Mouse (Mus musculus): ENCODE measurements at regions not wholly inside any gene's neighbourhood (a gene's known extent, or its start where the extent isn't known, plus 50 kb on each side); places are given as distances from the start of the nearest gene placed in this dataset.

DNA sequence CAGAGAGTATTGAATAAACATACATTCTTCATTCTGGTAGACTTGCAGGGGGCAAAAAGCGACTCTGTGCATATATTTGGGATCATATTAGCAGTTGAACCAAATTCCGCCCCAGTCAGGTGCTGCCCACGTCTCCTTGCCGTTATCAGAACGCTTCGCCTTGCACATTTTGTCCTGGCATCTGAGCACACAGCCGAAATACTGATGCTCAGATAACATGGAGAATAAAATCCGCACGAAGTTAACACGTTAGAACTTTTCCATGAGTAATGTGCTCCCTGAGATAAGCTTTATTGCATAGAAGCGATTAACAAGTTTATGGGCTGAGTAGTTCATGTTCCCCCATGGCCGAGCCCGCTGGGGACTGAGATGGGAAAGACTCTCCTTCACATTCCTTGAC is 80.5 kb upstream of the 1700020N01Rik start:
- Histone ChIP-seq H3K27ac (ENCODE audit: low read depth, low read length) (no peak overlapping the region), H3K9me3 (ENCODE audit: control insufficient read depth, low read length) (no peaks in the 10 kb centered on the region), H3K4me3 (ENCODE audit: low read depth, low read length) (no peak overlapping the region), H3K27me3 (ENCODE audit: control insufficient read depth, insufficient read depth, low read length) (no peaks in the 10 kb centered on the region), H3K36me3 (ENCODE audit: control insufficient read depth, insufficient read depth, low read length) (no peaks in the 10 kb centered on the region), H3K4me2 (ENCODE audit: low read depth, low read length, severe bottlenecking) (no peak overlapping the region), H3K9ac (ENCODE audit: low read length) (no peak overlapping the region), H3K4me1 (replicated peaks; ENCODE audit: control insufficient read depth, insufficient read depth, low read length) (no peaks in the 10 kb centered on the region)
- DNase-seq (ENCODE audit: low spot score), result no peak
- WGBS, result 96% methylated on average over 13 of the region's 13 CpGs
- ATAC-seq (replicated peaks; ENCODE audit: low FRiP score), result no peak

DNA sequence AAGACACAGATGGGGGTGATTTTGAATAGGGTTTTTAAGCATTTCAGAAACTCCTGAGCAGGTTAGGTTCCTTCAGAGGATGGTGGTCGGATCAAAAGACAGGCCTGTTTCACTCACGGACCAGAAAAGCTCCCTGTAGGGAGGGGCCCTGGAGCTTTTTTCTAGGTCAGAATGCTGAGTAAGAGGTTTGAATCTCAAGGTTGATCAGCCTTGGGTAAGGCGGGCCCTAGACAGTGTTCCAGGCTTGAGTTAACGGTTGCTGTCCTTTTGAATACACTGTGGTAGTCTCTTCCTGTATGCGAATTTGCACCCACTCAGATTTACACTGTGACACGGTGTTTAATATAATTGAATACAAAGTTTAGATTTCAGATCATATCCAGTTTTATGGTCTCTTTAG is 75.2 kb upstream of the 1700020N01Rik start:
- no peaks in the 10 kb centered on the region for H3K36me3 ChIP-seq (ENCODE audit: control insufficient read depth, insufficient read depth, low read length)
- H3K4me3 ChIP-seq (ENCODE audit: low read depth, low read length), result no peak overlapping the region
- H3K4me1 ChIP-seq (replicated peaks; ENCODE audit: control insufficient read depth, insufficient read depth, low read length), result no peaks in the 10 kb centered on the region
- no peak for ATAC-seq (replicated peaks; ENCODE audit: low FRiP score)
- no peaks in the 10 kb centered on the region for H3K9me3 ChIP-seq (ENCODE audit: control insufficient read depth, low read length)
- WGBS, result 91% methylated on average over 6 of the region's 6 CpGs
- no peak overlapping the region for H3K4me2 ChIP-seq (ENCODE audit: low read depth, low read length, severe bottlenecking)
- H3K9ac ChIP-seq (ENCODE audit: low read length), result no peak overlapping the region
- no peak for DNase-seq (ENCODE audit: low spot score)
- H3K27ac ChIP-seq (ENCODE audit: low read depth, low read length), result no peak overlapping the region
- no peaks in the 10 kb centered on the region for H3K27me3 ChIP-seq (ENCODE audit: control insufficient read depth, insufficient read depth, low read length)

DNA sequence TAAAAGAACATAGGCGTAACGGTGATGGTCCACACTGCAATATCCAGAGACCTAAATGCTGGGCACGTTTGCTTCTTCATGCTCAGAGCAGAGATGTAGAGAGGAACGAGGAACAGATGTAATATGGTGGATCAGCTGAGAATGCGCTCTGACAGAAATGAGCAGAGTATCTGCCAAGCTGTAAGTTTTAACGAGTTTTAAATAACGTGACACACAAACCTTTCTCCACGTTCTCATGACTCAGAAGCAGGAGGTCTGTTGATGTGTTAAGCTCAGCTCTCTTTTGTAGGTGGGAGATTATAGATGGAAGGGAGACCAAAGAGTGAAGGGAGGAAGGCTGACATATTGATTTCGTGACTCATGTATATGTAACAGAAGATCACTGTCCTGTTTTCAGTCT is 72.1 kb upstream of the 1700020N01Rik start:
- ATAC-seq (replicated peaks; ENCODE audit: low FRiP score) (no peak), DNase-seq (ENCODE audit: low spot score) (no peak)
- H3K27ac ChIP-seq (ENCODE audit: low read depth, low read length), result no peak overlapping the region
- no peaks in the 10 kb centered on the region for H3K4me1 ChIP-seq (replicated peaks; ENCODE audit: control insufficient read depth, insufficient read depth, low read length)
- H3K27me3 ChIP-seq (ENCODE audit: control insufficient read depth, insufficient read depth, low read length), result no peaks in the 10 kb centered on the region
- no peak overlapping the region for H3K4me3 ChIP-seq (ENCODE audit: low read depth, low read length)
- H3K9ac ChIP-seq (ENCODE audit: low read length), result no peak overlapping the region
- H3K4me2 ChIP-seq (ENCODE audit: low read depth, low read length, severe bottlenecking), result no peak overlapping the region
- WGBS, result 90% methylated on average over 9 of the region's 9 CpGs
- H3K9me3 ChIP-seq (ENCODE audit: control insufficient read depth, low read length), result no peaks in the 10 kb centered on the region
- no peaks in the 10 kb centered on the region for H3K36me3 ChIP-seq (ENCODE audit: control insufficient read depth, insufficient read depth, low read length)

DNA sequence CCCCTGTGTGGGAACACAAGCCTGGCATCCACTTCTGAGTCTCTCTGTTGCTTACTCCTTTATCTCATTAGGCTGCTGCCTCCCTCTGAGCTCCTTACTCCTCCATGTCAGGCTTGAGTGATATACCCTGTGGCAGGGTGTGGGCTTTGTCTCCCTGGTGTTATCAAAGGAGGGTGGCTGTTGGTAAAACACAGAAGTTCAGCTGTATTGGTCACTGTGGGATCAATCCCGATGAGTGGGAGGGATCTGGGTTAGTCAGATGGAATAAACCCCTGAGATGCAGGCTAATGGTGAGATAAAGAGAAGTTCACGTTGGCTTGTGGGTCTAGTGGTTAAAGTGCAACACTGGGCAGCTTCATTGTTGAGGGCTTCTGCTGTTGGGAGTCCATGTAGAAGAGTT is 67.4 kb upstream of the 1700020N01Rik start:
- 58% methylated on average over 2 of the region's 2 CpGs for WGBS
- Histone ChIP-seq H3K27me3 (ENCODE audit: control insufficient read depth, insufficient read depth, low read length) (no peaks in the 10 kb centered on the region), H3K36me3 (ENCODE audit: control insufficient read depth, insufficient read depth, low read length) (no peaks in the 10 kb centered on the region), H3K4me1 (replicated peaks; ENCODE audit: control insufficient read depth, insufficient read depth, low read length) (no peaks in the 10 kb centered on the region), H3K4me3 (ENCODE audit: low read depth, low read length) (no peak overlapping the region), H3K4me2 (ENCODE audit: low read depth, low read length, severe bottlenecking) (no peak overlapping the region), H3K9ac (ENCODE audit: low read length) (no peak overlapping the region), H3K27ac (ENCODE audit: low read depth, low read length) (no peak overlapping the region), H3K9me3 (ENCODE audit: control insufficient read depth, low read length) (no peaks in the 10 kb centered on the region)
- DNase-seq (ENCODE audit: low spot score) (no peak), ATAC-seq (replicated peaks; ENCODE audit: low FRiP score) (no peak)

DNA sequence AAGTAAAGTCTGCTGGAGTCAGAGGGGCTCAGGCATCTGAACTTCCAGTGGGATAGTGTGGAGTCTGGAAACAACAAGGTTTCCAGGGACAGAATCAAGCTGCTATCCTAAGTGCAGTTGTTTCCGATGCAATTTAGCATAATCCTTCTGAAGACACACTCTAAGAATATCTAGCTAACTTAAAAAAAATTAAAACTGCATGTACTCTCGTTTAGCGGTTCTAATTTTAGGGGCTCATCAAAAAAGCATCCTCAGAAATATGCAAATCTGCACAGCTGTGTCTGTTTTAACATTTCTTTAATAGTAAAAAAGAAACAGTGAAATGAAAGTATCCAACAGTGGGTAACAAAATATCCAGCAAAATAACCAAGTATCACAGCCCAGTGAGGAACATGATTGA is 64.5 kb upstream of the 1700020N01Rik start:
- no peak overlapping the region for H3K9ac ChIP-seq (ENCODE audit: low read length)
- no peak overlapping the region for H3K4me2 ChIP-seq (ENCODE audit: low read depth, low read length, severe bottlenecking)
- H3K36me3 ChIP-seq (ENCODE audit: control insufficient read depth, insufficient read depth, low read length), result no peaks in the 10 kb centered on the region
- H3K4me3 ChIP-seq (ENCODE audit: low read depth, low read length), result no peak overlapping the region
- no peaks in the 10 kb centered on the region for H3K4me1 ChIP-seq (replicated peaks; ENCODE audit: control insufficient read depth, insufficient read depth, low read length)
- no peak for DNase-seq (ENCODE audit: low spot score)
- H3K27ac ChIP-seq (ENCODE audit: low read depth, low read length), result no peak overlapping the region
- no peaks in the 10 kb centered on the region for H3K9me3 ChIP-seq (ENCODE audit: control insufficient read depth, low read length)
- no peak for ATAC-seq (replicated peaks; ENCODE audit: low FRiP score)
- H3K27me3 ChIP-seq (ENCODE audit: control insufficient read depth, insufficient read depth, low read length), result no peaks in the 10 kb centered on the region
- 92% methylated on average over 3 of the region's 3 CpGs for WGBS

DNA sequence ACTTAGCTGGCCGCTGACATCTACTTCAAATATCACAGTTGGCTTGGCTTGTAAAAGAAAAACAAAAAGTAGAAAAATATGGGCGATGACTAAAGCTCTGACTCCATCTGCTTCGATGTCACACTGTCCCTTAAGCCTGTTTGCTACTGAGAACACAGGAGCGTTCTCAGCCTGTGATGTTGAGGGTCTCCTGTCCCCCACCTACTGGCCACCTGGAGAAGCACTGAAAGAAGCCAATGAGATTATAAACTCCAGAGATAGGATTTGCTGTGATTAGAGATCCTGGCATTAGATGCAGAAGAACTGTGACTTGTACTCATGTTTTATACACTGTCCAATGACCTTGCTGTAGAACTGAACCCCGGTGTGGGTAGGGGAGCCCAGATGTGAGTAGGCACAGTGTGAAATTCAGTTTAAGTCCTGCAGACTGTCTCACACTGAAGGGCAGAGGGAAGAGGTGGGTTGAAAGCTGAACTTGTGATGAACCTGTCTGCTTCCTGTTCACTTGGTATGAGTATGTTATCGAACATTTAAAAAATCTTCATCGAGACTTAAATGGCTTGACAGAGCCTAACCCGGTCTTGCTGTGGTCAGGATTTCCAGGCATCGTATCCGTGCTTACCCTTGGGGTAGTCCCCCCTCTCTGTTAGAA is 63.7 kb upstream of the 1700020N01Rik start:
- WGBS, result 62% methylated on average over 10 of the region's 10 CpGs
- no peaks in the 10 kb centered on the region for H3K36me3 ChIP-seq (ENCODE audit: control insufficient read depth, insufficient read depth, low read length)

DNA sequence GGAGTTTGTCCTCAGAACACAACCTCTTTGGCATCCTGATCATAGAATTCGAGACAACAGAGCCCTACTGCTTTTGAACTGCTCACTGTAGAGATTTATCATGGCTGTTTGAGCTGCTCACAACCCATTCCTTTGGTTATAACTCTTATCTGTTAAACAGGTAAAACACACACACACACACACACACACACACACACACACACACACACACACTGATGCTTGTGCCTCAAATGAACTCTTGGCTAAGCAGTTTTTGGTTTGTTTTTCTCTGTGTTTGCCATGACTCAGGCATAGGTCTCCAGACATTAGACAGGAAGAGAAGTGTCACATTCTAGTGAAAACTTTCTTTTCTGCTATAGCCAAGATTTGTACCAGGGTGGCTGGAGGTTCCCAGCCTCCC is 60.8 kb upstream of the 1700020N01Rik start:
- H3K4me3 ChIP-seq (ENCODE audit: low read depth, low read length), result no peak overlapping the region
- no peaks in the 10 kb centered on the region for H3K4me1 ChIP-seq (replicated peaks; ENCODE audit: control insufficient read depth, insufficient read depth, low read length)
- ATAC-seq (replicated peaks; ENCODE audit: low FRiP score), result no peak
- no peaks in the 10 kb centered on the region for H3K9me3 ChIP-seq (ENCODE audit: control insufficient read depth, low read length)
- H3K9ac ChIP-seq (ENCODE audit: low read length), result no peak overlapping the region
- WGBS, result 81% methylated on average over 1 of the region's 1 CpGs
- H3K4me2 ChIP-seq (ENCODE audit: low read depth, low read length, severe bottlenecking), result no peak overlapping the region
- H3K36me3 ChIP-seq (ENCODE audit: control insufficient read depth, insufficient read depth, low read length), result no peaks in the 10 kb centered on the region
- H3K27me3 ChIP-seq (ENCODE audit: control insufficient read depth, insufficient read depth, low read length), result no peaks in the 10 kb centered on the region
- DNase-seq (ENCODE audit: low spot score), result no peak
- no peak overlapping the region for H3K27ac ChIP-seq (ENCODE audit: low read depth, low read length)

More for the DNA sequence above, 63.7 kb upstream of the 1700020N01Rik start:
- Histone ChIP-seq H3K9me3 (ENCODE audit: control insufficient read depth, low read length) (no peaks in the 10 kb centered on the region), H3K27ac (ENCODE audit: low read depth, low read length) (no peak overlapping the region), H3K4me3 (ENCODE audit: low read depth, low read length) (no peak overlapping the region), H3K27me3 (ENCODE audit: control insufficient read depth, insufficient read depth, low read length) (no peaks in the 10 kb centered on the region), H3K4me2 (ENCODE audit: low read depth, low read length, severe bottlenecking) (no peak overlapping the region), H3K9ac (ENCODE audit: low read length) (no peak overlapping the region), H3K4me1 (replicated peaks; ENCODE audit: control insufficient read depth, insufficient read depth, low read length) (no peaks in the 10 kb centered on the region)
- no peak for DNase-seq (ENCODE audit: low spot score)
- no peak for ATAC-seq (replicated peaks; ENCODE audit: low FRiP score)

DNA sequence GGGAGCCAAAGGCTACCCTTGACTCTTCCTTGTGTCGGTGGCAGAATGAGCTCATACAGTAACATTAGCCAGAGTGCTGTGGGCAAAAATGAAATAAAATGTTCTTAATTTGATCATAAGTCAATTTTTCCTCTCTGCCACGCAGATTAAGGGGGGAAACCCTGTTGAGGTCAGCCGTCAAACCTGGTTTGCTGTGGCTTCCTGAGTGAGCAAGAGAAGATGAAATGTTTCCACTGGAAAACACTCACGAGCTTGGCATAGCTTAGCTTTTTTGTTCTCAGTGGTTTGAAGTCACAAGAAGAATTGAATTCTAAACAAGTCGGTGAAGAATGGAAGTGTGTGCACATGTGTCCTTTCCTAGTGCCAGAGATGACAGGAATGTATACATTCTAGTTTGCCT is 57.3 kb upstream of the 1700020N01Rik start:
- H3K27ac ChIP-seq (ENCODE audit: low read depth, low read length), result no peak overlapping the region
- 78% methylated on average over 5 of the region's 5 CpGs for WGBS
- H3K4me3 ChIP-seq (ENCODE audit: low read depth, low read length), result no peak overlapping the region
- ATAC-seq (replicated peaks; ENCODE audit: low FRiP score) (no peak), DNase-seq (ENCODE audit: low spot score) (no peak)
- no peak overlapping the region for H3K9ac ChIP-seq (ENCODE audit: low read length)
- H3K4me2 ChIP-seq (ENCODE audit: low read depth, low read length, severe bottlenecking), result no peak overlapping the region
- no peaks in the 10 kb centered on the region for H3K27me3 ChIP-seq (ENCODE audit: control insufficient read depth, insufficient read depth, low read length)
- H3K4me1 ChIP-seq (replicated peaks; ENCODE audit: control insufficient read depth, insufficient read depth, low read length), result no peaks in the 10 kb centered on the region
- no peaks in the 10 kb centered on the region for H3K36me3 ChIP-seq (ENCODE audit: control insufficient read depth, insufficient read depth, low read length)
- no peaks in the 10 kb centered on the region for H3K9me3 ChIP-seq (ENCODE audit: control insufficient read depth, low read length)

DNA sequence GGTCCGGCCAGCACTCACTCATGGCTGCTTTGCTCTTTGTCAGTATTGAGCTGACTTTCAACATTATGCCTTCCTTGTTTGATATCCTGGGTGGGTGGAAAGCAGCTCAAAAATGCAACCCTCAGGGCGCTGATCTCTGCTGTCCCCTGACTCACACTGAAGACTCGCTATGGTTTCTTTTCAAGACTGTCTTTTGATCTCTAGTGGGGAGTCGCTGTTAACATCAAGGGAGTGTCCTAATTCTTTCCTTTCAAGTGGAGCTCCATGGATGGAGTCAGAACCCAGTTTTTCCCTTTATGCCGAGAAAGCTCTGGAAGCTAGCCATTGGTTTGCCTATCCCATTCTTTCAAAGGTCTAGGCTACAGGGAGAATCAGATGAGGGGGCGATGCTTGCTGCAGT is 54.5 kb upstream of the 1700020N01Rik start:
- Histone ChIP-seq H3K27ac (ENCODE audit: low read depth, low read length) (no peak overlapping the region), H3K36me3 (ENCODE audit: control insufficient read depth, insufficient read depth, low read length) (no peaks in the 10 kb centered on the region), H3K27me3 (ENCODE audit: control insufficient read depth, insufficient read depth, low read length) (no peaks in the 10 kb centered on the region), H3K9me3 (ENCODE audit: control insufficient read depth, low read length) (no peaks in the 10 kb centered on the region), H3K4me1 (replicated peaks; ENCODE audit: control insufficient read depth, insufficient read depth, low read length) (no peaks in the 10 kb centered on the region), H3K9ac (ENCODE audit: low read length) (no peak overlapping the region), H3K4me3 (ENCODE audit: low read depth, low read length) (no peak overlapping the region), H3K4me2 (ENCODE audit: low read depth, low read length, severe bottlenecking) (no peak overlapping the region)
- WGBS, result 55% methylated on average over 6 of the region's 6 CpGs
- no peak for ATAC-seq (replicated peaks; ENCODE audit: low FRiP score)
- DNase-seq (ENCODE audit: low spot score), result no peak

Measured in forebrain, embryonic 11.5 days (tissue).